Mouse (Mus musculus) lung, postnatal 0 days (tissue): ENCODE measurements at regions not wholly inside any gene's neighbourhood (a gene's known extent, or its start where the extent isn't known, plus 50 kb on each side); places are given as distances from the start of the nearest gene placed in this dataset.

Source experiments
- CTCF ChIP-seq: IDR thresholded peaks from 2 replicates; pipeline ENCODE4 v1.5.1; 2016; ENCODE audit warnings: antibody characterized with exemption, mild to moderate bottlenecking
- EP300 ChIP-seq: IDR thresholded peaks from 2 replicates; pipeline ENCODE4 v1.6.1; 2016; ENCODE audit warnings: antibody characterized with exemption, mild to moderate bottlenecking, control low read depth

GRCm38 (mm10) chr1:194390202-194390601 is 227.8 kb upstream of the Plxna2 start:
- TF ChIP-seq CTCF (no peak), EP300 (no peak)
